Mouse (Mus musculus): Measurements from ENCODE around the gene Crabp2.

The Crabp2 gene

GRCm38 (mm10) chr3:87929341-87930077, 19.0 kb upstream of the Crabp2 start:
- DNase-seq, result no peak

- peak; percentile 96 for DNase-seq
Observed at GRCm38 (mm10) chr3:87930078-87930795, 18.2 kb upstream of the Crabp2 start, which contains the start of the genes Isg20l2 and Rrnad1. Gene Isg20l2 (plus strand): TSS chr3:87930314. Gene Rrnad1 (minus strand): TSS chr3:87930717.

- DNase-seq, result peak; percentile 43
Observed at GRCm38 (mm10) chr3:87934026-87934425, 14.4 kb upstream of the Crabp2 start.

- no peak for DNase-seq
Observed at GRCm38 (mm10) chr3:87934501-87934900, 14.0 kb upstream of the Crabp2 start.

GRCm38 (mm10) chr3:87935201-87935600, 13.3 kb upstream of the Crabp2 start:
- DNase-seq, result peak; percentile 39

- DNase-seq, result peak; percentile 56
Observed at GRCm38 (mm10) chr3:87935776-87936175, 12.7 kb upstream of the Crabp2 start.

- DNase-seq, result no peak
Observed at GRCm38 (mm10) chr3:87940611-87941010, 7.9 kb upstream of the Crabp2 start.

GRCm38 (mm10) chr3:87942471-87942870, 6.0 kb upstream of the Crabp2 start:
- no peak for DNase-seq

- DNase-seq, result no peak
Observed at GRCm38 (mm10) chr3:87943586-87943985, 4.9 kb upstream of the Crabp2 start.

- DNase-seq, result no peak
Observed at GRCm38 (mm10) chr3:87944838-87945600, 3.4 kb upstream of the Crabp2 start.

- no peak for DNase-seq
Observed at GRCm38 (mm10) chr3:87945781-87946540, 2.5 kb upstream of the Crabp2 start.

- DNase-seq, result no peak
Observed at GRCm38 (mm10) chr3:87946541-87946860, 2.0 kb upstream of the Crabp2 start.

GRCm38 (mm10) chr3:87947056-87947810, 1.2 kb upstream of the Crabp2 start:
- no peak for DNase-seq

- DNase-seq, result no peak
Observed at GRCm38 (mm10) chr3:87947811-87948199, 661 bp upstream of the Crabp2 start.

- DNase-seq, result no peak
Observed at GRCm38 (mm10) chr3:87949266-87949954, 944 bp downstream of the Crabp2 start.

GRCm38 (mm10) chr3:87949955-87950515, 1.6 kb downstream of the Crabp2 start:
- DNase-seq, result no peak

GRCm38 (mm10) chr3:87951946-87952345, 3.5 kb downstream of the Crabp2 start:
- no peak for DNase-seq

- no peak for DNase-seq
Observed at GRCm38 (mm10) chr3:87952440-87952839, 4.0 kb downstream of the Crabp2 start.

GRCm38 (mm10) chr3:87958056-87958455, 9.6 kb downstream of the Crabp2 start:
- DNase-seq, result no peak

GRCm38 (mm10) chr3:87958476-87958875, 10.0 kb downstream of the Crabp2 start:
- no peak for DNase-seq

- no peak for DNase-seq
Observed at GRCm38 (mm10) chr3:87958967-87959366, 10.5 kb downstream of the Crabp2 start.
